Mouse (Mus musculus) right cerebral cortex, postnatal 36 days (tissue): ENCODE data around the gene Rxfp2.
A peak's percentile ranks its signal among the peaks of the same experiment; 100 is the strongest.

Source experiments
- DNase-seq, 2 experiments: peaks; one replicate each; pipeline ENCODE4 v3.0.0; 2022; ENCODE audit warnings: low spot score in 2 of 2, mixed read lengths in 1 of 2

Gene Rxfp2

GRCm38 (mm10) chr5:150044533-150044932 lies 26.1 kb downstream of the Rxfp2 start:
- DNase-seq, result no peak

GRCm38 (mm10) chr5:150046438-150046837 lies 28.0 kb downstream of the Rxfp2 start:
- DNase-seq, result no peak

GRCm38 (mm10) chr5:150049946-150050345 lies 31.5 kb downstream of the Rxfp2 start:
- peak in 1 of 2 experiments; percentile 23 for DNase-seq

- no peak for DNase-seq
These were observed 33.4 kb downstream of the Rxfp2 start for GRCm38 (mm10) chr5:150051828-150052227.

- peak; percentile 12 to 47 for DNase-seq
These were observed 34.8 kb downstream of the Rxfp2 start for GRCm38 (mm10) chr5:150053294-150053693.

GRCm38 (mm10) chr5:150053956-150054355 lies 35.5 kb downstream of the Rxfp2 start:
- DNase-seq, result no peak

- no peak for DNase-seq
These were observed 36.8 kb downstream of the Rxfp2 start for GRCm38 (mm10) chr5:150055322-150055721.

- no peak for DNase-seq
These were observed 37.6 kb downstream of the Rxfp2 start for GRCm38 (mm10) chr5:150056056-150056455.

- DNase-seq, result no peak
These were observed 40.4 kb downstream of the Rxfp2 start for GRCm38 (mm10) chr5:150058845-150059244.

- DNase-seq, result no peak
These were observed 41.0 kb downstream of the Rxfp2 start for GRCm38 (mm10) chr5:150059466-150059865.

- DNase-seq, result no peak
These were observed 42.6 kb downstream of the Rxfp2 start for GRCm38 (mm10) chr5:150061086-150061485.

GRCm38 (mm10) chr5:150064286-150064685 lies 45.8 kb downstream of the Rxfp2 start:
- no peak for DNase-seq

GRCm38 (mm10) chr5:150070086-150070485 lies 51.6 kb downstream of the Rxfp2 start:
- peak; percentile 32 to 48 for DNase-seq

- DNase-seq, result no peak
These were observed 53.3 kb downstream of the Rxfp2 start for GRCm38 (mm10) chr5:150071738-150072137.

- peak; percentile 8 to 13 for DNase-seq
These were observed 61.7 kb downstream of the Rxfp2 start for GRCm38 (mm10) chr5:150079866-150080797.

GRCm38 (mm10) chr5:150082696-150083095 lies 64.2 kb downstream of the Rxfp2 start:
- no peak for DNase-seq

GRCm38 (mm10) chr5:150083190-150083589 lies 64.7 kb downstream of the Rxfp2 start:
- no peak for DNase-seq

- peak in 1 of 2 experiments; percentile 18 for DNase-seq
These were observed 79.1 kb downstream of the Rxfp2 start for GRCm38 (mm10) chr5:150097620-150098019.

- DNase-seq, result no peak
These were observed 80.3 kb downstream of the Rxfp2 start for GRCm38 (mm10) chr5:150098754-150099153.

- DNase-seq, result no peak
These were observed 83.3 kb downstream of the Rxfp2 start for GRCm38 (mm10) chr5:150101789-150102188.

- DNase-seq, result no peak
These were observed 87.9 kb downstream of the Rxfp2 start for GRCm38 (mm10) chr5:150106358-150106757.

- no peak for DNase-seq
These were observed 92.8 kb downstream of the Rxfp2 start for GRCm38 (mm10) chr5:150111236-150111635.

GRCm38 (mm10) chr5:150114007-150114406 lies 95.5 kb downstream of the Rxfp2 start:
- DNase-seq, result no peak
